Mouse (Mus musculus): ENCODE results near the gene Usf2. TPM values are rescaled to one million over a fixed set of nuclear protein-coding genes. Genes with fewer than 3 reads are reported as not detected.

Usf2 gene
- total RNA-seq, 2 experiments from 2014 or later: 69.6 to 85.0 TPM

- no peak for DNase-seq
These were observed 39.9 kb downstream of the Usf2 start for GRCm38 (mm10) chr7:30916713-30917112.

- no peak for DNase-seq
These were observed 41.9 kb downstream of the Usf2 start, which contains the start of gene Mag for GRCm38 (mm10) chr7:30914732-30915131. Mag (minus strand) TSS chr7:30914873.

- DNase-seq: no peak
These were observed 46.8 kb downstream of the Usf2 start for GRCm38 (mm10) chr7:30909773-30910172.

GRCm38 (mm10) chr7:30908992-30909431 is 47.6 kb downstream of the Usf2 start:
- no peak for DNase-seq

- no peak for DNase-seq
These were observed 48.2 kb downstream of the Usf2 start for GRCm38 (mm10) chr7:30908277-30908991.

GRCm38 (mm10) chr7:30904042-30904441 is 52.6 kb downstream of the Usf2 start:
- DNase-seq: no peak

Other genes with a start within 250 kb of the Usf2 start
- gene Atp4a, start 244.6 kb downstream of the Usf2 start, total RNA-seq (2021): under 1 TPM; 0.33 to 0.75 TPM
- 100 to 1,000 TPM; 283 to 405 TPM for gene Tmem147, start 227.3 kb downstream of the Usf2 start, total RNA-seq (2021)
- gene Gapdhs, start 213.1 kb downstream of the Usf2 start, total RNA-seq (2021): not detected
- gene Sbsn, start 205.3 kb downstream of the Usf2 start, total RNA-seq (2021): 1 to 10 TPM; 2.3 to 5.6 TPM
- gene Dmkn, start 193.0 kb downstream of the Usf2 start, total RNA-seq (2021): under 1 TPM; 0.43 to 0.51 TPM
- 1 to 10 TPM in 1 of 2 experiments, under 1 TPM in 1; 0.97 to 2.8 TPM for gene Krtdap, start 168.9 kb downstream of the Usf2 start, total RNA-seq (2021)
- 1 to 10 TPM in 1 of 2 experiments, not detected in 1; 2.4 TPM for gene Ffar2, start 133.0 kb downstream of the Usf2 start, total RNA-seq (2021)
- gene Ffar3, start 100.6 kb downstream of the Usf2 start, total RNA-seq (2021): not detected
- not detected for gene Ffar1, start 95.2 kb downstream of the Usf2 start, total RNA-seq (2021)
- gene Cd22, start 76.5 kb downstream of the Usf2 start, total RNA-seq (2021): under 1 TPM; 0.13 to 0.23 TPM
- 1 to 10 TPM; 1.1 to 1.8 TPM for gene Mag, start 41.9 kb downstream of the Usf2 start, total RNA-seq (2021)
- gene Hamp2, start 32.1 kb downstream of the Usf2 start, total RNA-seq (2021): not detected
- not detected for gene Hamp, start 12.8 kb downstream of the Usf2 start, total RNA-seq (2021)
- gene Lsr, start 16.7 kb upstream of the Usf2 start, total RNA-seq (2021): 1 to 10 TPM in 1 of 2 experiments, under 1 TPM in 1; 0.69 to 1.1 TPM
- gene Fam187b, start 17.0 kb upstream of the Usf2 start, total RNA-seq (2021): not detected
- 10 to 100 TPM in 1 of 2 experiments, 1 to 10 TPM in 1; 9.5 to 13.6 TPM for gene Fxyd5, start 85.7 kb upstream of the Usf2 start, total RNA-seq (2021)
- 1 to 10 TPM; 1.9 to 2.1 TPM for gene Fxyd7, start 94.7 kb upstream of the Usf2 start, total RNA-seq (2021)
- gene Fxyd1, start 100.4 kb upstream of the Usf2 start, total RNA-seq (2021): 1,000 to 10,000 TPM; 1,050 to 1,262 TPM
- 1 to 10 TPM; 4.1 to 5.4 TPM for gene Lgi4, start 102.5 kb upstream of the Usf2 start, total RNA-seq (2021)
- 1 to 10 TPM; 1.7 to 3.2 TPM for gene Fxyd3, start 119.9 kb upstream of the Usf2 start, total RNA-seq (2021)
- gene Hpn, start 158.5 kb upstream of the Usf2 start, total RNA-seq (2021): 10 to 100 TPM; 15.5 to 17.3 TPM
- gene Scn1b, start 170.2 kb upstream of the Usf2 start, total RNA-seq (2021): 100 to 1,000 TPM; 787 to 821 TPM
- gene Gramd1a, start 199.1 kb upstream of the Usf2 start, total RNA-seq (2021): 10 to 100 TPM; 40.5 to 41.2 TPM